Mouse (Mus musculus): ENCODE data around the gene Fgf22. TPM values are rescaled to one million over a fixed set of nuclear protein-coding genes. Genes with fewer than 3 reads are reported as not detected.

Fgf22 gene
- polyA plus RNA-seq, 1 experiment, result 0.26 TPM

DNA sequence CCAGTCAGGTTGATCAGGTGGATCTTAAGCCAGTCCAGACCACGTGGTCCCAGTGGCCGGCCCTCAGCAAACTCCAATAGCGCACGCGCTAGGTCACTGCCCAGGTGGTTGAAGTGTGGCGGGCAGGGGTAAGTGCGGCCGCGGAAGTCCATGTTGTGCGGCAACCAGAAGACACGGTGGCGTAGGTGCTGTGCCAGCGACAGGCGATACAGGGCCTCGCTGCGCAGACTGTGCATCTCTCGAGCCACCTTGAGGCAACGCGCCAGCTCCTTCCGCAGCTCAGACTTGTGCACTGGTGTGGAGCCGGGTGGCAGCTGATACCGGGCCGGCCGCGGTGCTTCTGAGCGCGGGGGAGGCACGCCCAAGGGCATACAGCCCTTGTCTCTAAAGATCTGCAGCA, 15.6 kb upstream of the Fgf22 start:
- Histone ChIP-seq H3K4me3 (no peak overlapping the region), H3K36me3 (ENCODE audit: control insufficient read depth, insufficient read depth) (peaks cover 40% of the 10 kb centered on the region), H3K4me2 (ENCODE audit: low read depth) (no peak overlapping the region), H3K27me3 (ENCODE audit: control insufficient read depth, insufficient read depth, insufficient read length) (no peaks in the 10 kb centered on the region), H3ac (ENCODE audit: control insufficient read depth, insufficient read length) (no peak overlapping the region), H3K79me2 (ENCODE audit: control insufficient read depth, insufficient read depth) (no peaks in the 10 kb centered on the region)
- TF ChIP-seq E2F4 (IDR thresholded peaks at IDR 0.05; ENCODE audit: insufficient read depth), result no peak
- TF ChIP-seq SRF (IDR thresholded peaks at IDR 0.05; ENCODE audit: control insufficient read depth, insufficient read length, low read depth), result no peak
- TF ChIP-seq MAX (IDR thresholded peaks at IDR 0.05; ENCODE audit: low read depth), result no peak
- no peak for TF ChIP-seq TCF3 (IDR thresholded peaks at IDR 0.05; ENCODE audit: insufficient read length, low read depth)
- peak in 1 of 3 experiments; percentile 29 for TF ChIP-seq MYOG (IDR thresholded peaks at IDR 0.05; ENCODE audit: control insufficient read depth in 1 of 3, insufficient read depth in 1 of 3, insufficient read length in 2 of 3, low read depth in 2 of 3)
- TF ChIP-seq POLR2AphosphoS2 (IDR thresholded peaks at IDR 0.05; ENCODE audit: insufficient read length, low read depth), result no peak
- peak; percentile 17 for TF ChIP-seq POLR2A (IDR thresholded peaks at IDR 0.05; ENCODE audit: insufficient read length, low read depth)
- no peak for TF ChIP-seq MYOD1 (IDR thresholded peaks at IDR 0.05; ENCODE audit: control insufficient read depth in 1 of 3, insufficient read length in 2 of 3, low read depth in 2 of 3)

DNA sequence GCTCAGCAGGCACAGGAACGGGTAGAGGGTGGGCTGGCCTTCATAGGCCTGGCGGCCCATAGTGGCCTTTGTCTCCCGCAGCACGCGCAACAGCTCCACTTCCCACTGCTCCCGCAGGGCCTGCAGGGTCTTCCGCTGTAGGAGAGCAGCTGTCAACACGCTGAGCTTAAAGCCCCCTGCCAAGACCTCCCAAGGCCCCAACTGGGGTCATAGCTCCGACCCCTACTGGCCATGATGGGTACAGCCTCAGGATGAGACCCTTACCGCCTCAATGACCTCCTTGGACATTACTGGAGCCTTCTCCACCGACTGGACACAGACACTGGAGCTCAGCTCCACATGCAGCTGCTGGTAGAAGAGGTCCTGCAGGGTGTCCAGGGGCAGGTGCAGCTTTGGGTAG, 14.0 kb upstream of the Fgf22 start:
- H3ac ChIP-seq (ENCODE audit: control insufficient read depth, insufficient read length), result no peak overlapping the region
- TF ChIP-seq CEBPB (IDR thresholded peaks at IDR 0.05; ENCODE audit: insufficient read depth, poor library complexity, severe bottlenecking) (no peak), E2F4 (IDR thresholded peaks at IDR 0.05; ENCODE audit: insufficient read depth) (no peak), SRF (IDR thresholded peaks at IDR 0.05; ENCODE audit: control insufficient read depth, insufficient read length, low read depth) (no peak), TCF12 (IDR thresholded peaks at IDR 0.05; ENCODE audit: insufficient read depth, poor library complexity, severe bottlenecking) (no peak), MYOD1 (IDR thresholded peaks at IDR 0.05; ENCODE audit: control insufficient read depth in 1 of 3, insufficient read length in 2 of 3, low read depth in 2 of 3) (no peak), USF1 (IDR thresholded peaks at IDR 0.05; ENCODE audit: low read depth) (no peak), MAX (IDR thresholded peaks at IDR 0.05; ENCODE audit: low read depth) (no peak), TCF3 (IDR thresholded peaks at IDR 0.05; ENCODE audit: insufficient read length, low read depth) (no peak), REST (IDR thresholded peaks at IDR 0.05; ENCODE audit: insufficient read depth, insufficient read length) (no peak), MYOG (IDR thresholded peaks at IDR 0.05; ENCODE audit: control insufficient read depth in 1 of 3, insufficient read depth in 1 of 3, insufficient read length in 2 of 3, low read depth in 2 of 3) (no peak), POLR2A (IDR thresholded peaks at IDR 0.05; ENCODE audit: insufficient read length, low read depth) (no peak)

DNA sequence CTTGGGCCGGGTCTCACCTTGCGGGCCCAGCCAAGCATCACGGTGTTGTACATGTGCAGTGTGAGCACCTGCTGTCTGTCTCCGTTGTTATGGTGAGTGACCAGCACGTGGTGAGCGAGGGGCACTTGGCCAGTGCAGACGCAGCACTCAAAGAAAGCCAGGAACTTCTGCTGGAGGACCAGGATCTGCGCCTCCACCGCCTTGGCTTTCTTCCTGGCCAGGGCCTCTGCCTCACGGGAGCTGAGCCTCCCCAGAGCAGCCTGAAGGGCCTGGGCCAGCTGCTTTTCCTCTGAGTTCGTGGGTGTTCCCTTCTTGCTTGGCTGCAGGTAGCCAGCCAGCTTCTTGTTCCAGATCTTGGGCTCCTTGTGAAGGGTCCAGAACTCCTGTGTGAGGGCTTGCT, 11.7 kb upstream of the Fgf22 start:
- Histone ChIP-seq H3ac (ENCODE audit: control insufficient read depth, insufficient read length) (no peak overlapping the region), H3K4me3 (no peak overlapping the region), H3K79me2 (ENCODE audit: control insufficient read depth, insufficient read depth) (peaks cover 10% of the 10 kb centered on the region), H3K4me2 (ENCODE audit: low read depth) (no peak overlapping the region), H3K36me3 (ENCODE audit: control insufficient read depth, insufficient read depth) (peaks cover 26% of the 10 kb centered on the region), H3K27me3 (ENCODE audit: control insufficient read depth, insufficient read depth, insufficient read length) (no peaks in the 10 kb centered on the region)
- TF ChIP-seq MYOD1 (IDR thresholded peaks at IDR 0.05; ENCODE audit: control insufficient read depth in 1 of 3, insufficient read length in 2 of 3, low read depth in 2 of 3) (no peak), REST (IDR thresholded peaks at IDR 0.05; ENCODE audit: insufficient read depth, insufficient read length) (no peak), TCF3 (IDR thresholded peaks at IDR 0.05; ENCODE audit: insufficient read length, low read depth) (no peak), POLR2AphosphoS2 (IDR thresholded peaks at IDR 0.05; ENCODE audit: insufficient read length, low read depth) (no peak), USF1 (IDR thresholded peaks at IDR 0.05; ENCODE audit: low read depth) (no peak), MAX (IDR thresholded peaks at IDR 0.05; ENCODE audit: low read depth) (no peak), TCF12 (IDR thresholded peaks at IDR 0.05; ENCODE audit: insufficient read depth, poor library complexity, severe bottlenecking) (no peak)

More for the DNA sequence above, 14.0 kb upstream of the Fgf22 start:
- Histone ChIP-seq H3K4me3 (no peak overlapping the region), H3K27me3 (ENCODE audit: control insufficient read depth, insufficient read depth, insufficient read length) (no peaks in the 10 kb centered on the region), H3K4me2 (ENCODE audit: low read depth) (no peak overlapping the region), H3K36me3 (ENCODE audit: control insufficient read depth, insufficient read depth) (peaks cover 40% of the 10 kb centered on the region), H3K79me2 (ENCODE audit: control insufficient read depth, insufficient read depth) (peaks cover 6% of the 10 kb centered on the region)

DNA sequence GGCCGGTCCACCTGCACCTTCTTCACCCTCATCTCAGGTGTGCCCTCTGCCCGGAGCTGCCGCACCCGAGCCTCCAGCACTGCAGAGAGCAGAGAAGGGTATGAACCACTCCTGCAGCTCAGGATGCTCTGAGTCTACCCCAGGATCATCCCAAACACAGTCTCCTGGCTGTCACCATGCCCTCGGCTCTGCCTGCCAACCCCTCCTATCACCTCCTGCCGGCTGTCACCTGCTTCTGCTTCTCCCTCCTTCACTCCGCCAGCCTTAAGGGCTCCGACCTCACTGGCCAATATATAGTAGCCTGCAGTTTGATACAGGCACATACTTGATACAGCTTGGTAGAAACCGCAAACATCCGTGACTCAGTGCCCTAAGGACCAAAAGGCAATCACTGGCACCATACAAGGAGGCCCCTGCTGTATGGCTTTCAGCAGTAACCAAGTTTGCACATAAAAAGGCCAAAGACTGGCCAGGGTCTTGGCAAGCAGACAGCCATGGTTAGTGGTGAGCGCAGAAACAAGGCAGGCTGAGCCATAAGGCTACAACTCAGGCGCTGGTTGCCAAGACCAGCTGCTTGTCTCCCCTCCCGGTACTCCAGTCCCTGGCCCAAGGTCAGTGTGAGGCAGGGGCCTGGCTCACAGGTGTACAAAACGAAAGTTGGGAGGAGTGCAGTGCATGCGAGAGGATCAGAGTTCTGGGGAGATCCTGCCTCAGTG, 11.1 kb upstream of the Fgf22 start:
- H3K4me2 ChIP-seq (ENCODE audit: low read depth), result no peak overlapping the region
- TF ChIP-seq USF1 (IDR thresholded peaks at IDR 0.05; ENCODE audit: low read depth), result no peak
- no peak for TF ChIP-seq MYOG (IDR thresholded peaks at IDR 0.05; ENCODE audit: control insufficient read depth in 1 of 3, insufficient read depth in 1 of 3, insufficient read length in 2 of 3, low read depth in 2 of 3)
- no peak for TF ChIP-seq TCF12 (IDR thresholded peaks at IDR 0.05; ENCODE audit: insufficient read depth, poor library complexity, severe bottlenecking)
- no peak for TF ChIP-seq MYOD1 (IDR thresholded peaks at IDR 0.05; ENCODE audit: control insufficient read depth in 1 of 3, insufficient read length in 2 of 3, low read depth in 2 of 3)
- TF ChIP-seq CEBPB (IDR thresholded peaks at IDR 0.05; ENCODE audit: insufficient read depth, poor library complexity, severe bottlenecking), result no peak
- no peak for TF ChIP-seq POLR2A (IDR thresholded peaks at IDR 0.05; ENCODE audit: insufficient read length, low read depth)
- TF ChIP-seq POLR2AphosphoS2 (IDR thresholded peaks at IDR 0.05; ENCODE audit: insufficient read length, low read depth), result no peak
- no peak for TF ChIP-seq SRF (IDR thresholded peaks at IDR 0.05; ENCODE audit: control insufficient read depth, insufficient read length, low read depth)
- TF ChIP-seq TCF3 (IDR thresholded peaks at IDR 0.05; ENCODE audit: insufficient read length, low read depth), result no peak
- no peak overlapping the region for H3ac ChIP-seq (ENCODE audit: control insufficient read depth, insufficient read length)
- no peaks in the 10 kb centered on the region for H3K27me3 ChIP-seq (ENCODE audit: control insufficient read depth, insufficient read depth, insufficient read length)
- H3K4me3 ChIP-seq, result no peak overlapping the region
- H3K36me3 ChIP-seq (ENCODE audit: control insufficient read depth, insufficient read depth), result peaks cover 20% of the 10 kb centered on the region
- peaks cover 10% of the 10 kb centered on the region for H3K79me2 ChIP-seq (ENCODE audit: control insufficient read depth, insufficient read depth)

DNA sequence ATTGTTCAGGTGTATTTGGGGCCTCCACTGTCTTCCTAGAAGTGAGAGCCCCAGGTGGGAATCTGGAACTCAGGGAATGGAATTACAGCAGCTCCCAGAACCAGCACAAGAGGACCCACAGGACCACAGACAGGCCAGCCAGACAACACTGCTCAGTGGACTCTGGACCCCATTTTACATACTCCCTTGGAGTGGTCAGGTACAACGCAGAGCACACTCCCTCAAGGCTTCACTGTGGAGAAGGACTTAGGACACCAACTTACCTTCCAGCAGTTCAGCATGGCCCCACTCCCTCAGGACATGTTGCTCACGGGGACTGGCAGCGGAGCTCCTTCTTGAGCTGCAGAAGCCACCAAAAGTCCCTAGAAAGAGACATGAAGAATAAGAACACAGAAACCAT, 9.5 kb upstream of the Fgf22 start:
- TF ChIP-seq E2F4 (IDR thresholded peaks at IDR 0.05; ENCODE audit: insufficient read depth) (no peak), REST (IDR thresholded peaks at IDR 0.05; ENCODE audit: insufficient read depth, insufficient read length) (no peak), CEBPB (IDR thresholded peaks at IDR 0.05; ENCODE audit: insufficient read depth, poor library complexity, severe bottlenecking) (no peak), POLR2A (IDR thresholded peaks at IDR 0.05; ENCODE audit: insufficient read length, low read depth) (no peak), TCF3 (IDR thresholded peaks at IDR 0.05; ENCODE audit: insufficient read length, low read depth) (no peak), MAX (IDR thresholded peaks at IDR 0.05; ENCODE audit: low read depth) (no peak), MYOG (IDR thresholded peaks at IDR 0.05; ENCODE audit: control insufficient read depth in 1 of 3, insufficient read depth in 1 of 3, insufficient read length in 2 of 3, low read depth in 2 of 3) (no peak)
- H3K4me3 ChIP-seq, result peak overlapping the region; percentile 52

More for the DNA sequence above, 9.5 kb upstream of the Fgf22 start:
- peaks cover 10% of the 10 kb centered on the region for H3K79me2 ChIP-seq (ENCODE audit: control insufficient read depth, insufficient read depth)
- no peak overlapping the region for H3ac ChIP-seq (ENCODE audit: control insufficient read depth, insufficient read length)
- H3K27me3 ChIP-seq (ENCODE audit: control insufficient read depth, insufficient read depth, insufficient read length), result no peaks in the 10 kb centered on the region
- peaks cover 12% of the 10 kb centered on the region for H3K36me3 ChIP-seq (ENCODE audit: control insufficient read depth, insufficient read depth)
- peak overlapping the region; percentile 97 for H3K4me2 ChIP-seq (ENCODE audit: low read depth)
